Mouse (Mus musculus) heart, adult 2 months (tissue): ENCODE data around the gene Tmub2.

Experiments used
- CTCF ChIP-seq: fragments of 200-600 bp; IDR thresholded peaks from 2 replicates; pipeline ENCODE4 v1.8.1; 2022; ENCODE audit warnings: antibody characterized with exemption, mild to moderate bottlenecking, moderate library complexity
- EP300 ChIP-seq: fragments of 200-500 bp; IDR thresholded peaks from 2 replicates; pipeline ENCODE4 v1.6.1; 2011; ENCODE audit warnings: low read depth, low read length, control low read depth; ENCODE audit not compliant: insufficient read depth
- POLR2A ChIP-seq: fragments of 200-500 bp; IDR thresholded peaks from 2 replicates; pipeline ENCODE4 v1.6.1; 2011; ENCODE audit warnings: mild to moderate bottlenecking, low read depth, low read length, control low read depth; ENCODE audit not compliant: insufficient read depth

- no peak for TF ChIP-seq CTCF
- no peak for TF ChIP-seq POLR2A
- no peak for TF ChIP-seq EP300
Measured at GRCm38 (mm10) chr11:102308104-102308503, 23.4 kb downstream of the Tmub2 start.
